Mouse (Mus musculus) adipocyte (in vitro differentiated cells): ENCODE results near the gene Olfr1022.

Experiments used
- DNase-seq: peaks from one replicate; pipeline ENCODE4 v3.0.0-alpha.2; 2016; ENCODE audit warnings: low spot score

Olfr1022 gene

DNA sequence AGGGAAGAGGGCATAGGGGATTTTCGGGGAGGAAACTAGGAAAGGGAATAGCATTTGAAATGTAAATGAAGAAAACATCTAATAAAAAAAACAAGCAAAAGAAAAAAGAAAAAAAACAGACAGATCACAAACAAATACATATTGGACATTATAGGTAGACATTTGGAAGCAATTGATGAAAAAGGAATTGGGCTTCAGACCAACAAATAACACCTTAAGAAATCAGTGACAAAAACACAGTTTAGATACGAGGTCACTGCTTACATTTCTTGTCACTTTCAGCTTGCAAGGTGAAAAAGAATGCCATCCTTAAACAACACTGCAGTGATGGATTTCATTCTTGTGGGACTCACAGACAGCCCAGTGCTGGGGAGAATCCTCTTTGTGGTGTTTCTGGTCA is at the start of gene Olfr1022:
Gene Olfr1022 (plus strand): TSS at position 301 of the 400 bp plus-strand sequence.
- DNase-seq = no peak

DNA sequence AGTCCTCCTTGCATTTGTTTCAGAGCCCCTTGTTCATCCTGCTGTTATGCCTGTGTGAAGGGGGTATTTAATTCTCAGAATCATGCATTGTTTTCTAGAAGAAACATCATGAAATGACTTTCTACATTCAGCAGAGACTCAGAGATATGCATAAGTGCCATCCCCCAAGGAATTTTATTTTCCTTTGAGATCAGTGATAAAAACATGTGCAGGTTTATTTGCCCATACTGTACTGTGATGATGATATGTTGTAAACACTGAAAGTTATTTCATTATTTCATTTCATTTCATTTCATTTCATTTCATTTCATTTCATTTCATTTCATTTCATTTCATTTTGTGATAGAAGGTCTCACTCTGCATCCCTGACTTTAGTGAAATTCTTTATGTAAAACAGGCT is 23.0 kb upstream of the Olfr1022 start, which contains the start of gene Olfr1019:
Gene Olfr1019 (minus strand): TSS at position 101 of the 400 bp plus-strand sequence.
- DNase-seq = no peak

DNA sequence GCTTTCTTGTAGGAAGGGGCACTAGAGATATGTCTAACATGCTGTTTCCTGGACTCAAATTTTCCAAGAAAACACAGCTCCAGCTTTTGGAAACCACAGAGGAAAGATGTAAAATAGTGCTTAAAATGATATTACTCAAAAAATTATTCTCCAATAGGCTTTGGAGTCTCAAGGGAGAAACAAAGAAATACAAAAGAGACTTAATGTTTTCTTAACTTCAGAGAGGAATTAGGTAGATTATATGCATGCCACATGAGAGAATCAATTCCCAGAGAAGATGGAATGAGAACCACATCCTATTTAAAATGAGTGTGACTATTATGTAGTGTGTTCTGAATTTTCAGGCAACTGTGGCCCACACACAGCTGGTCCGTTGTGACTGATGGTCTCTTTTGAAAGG is 21.7 kb upstream of the Olfr1022 start, which contains the start of gene Olfr1020:
Gene Olfr1020 (plus strand): TSS at position 301 of the 400 bp plus-strand sequence.
- DNase-seq = no peak

DNA sequence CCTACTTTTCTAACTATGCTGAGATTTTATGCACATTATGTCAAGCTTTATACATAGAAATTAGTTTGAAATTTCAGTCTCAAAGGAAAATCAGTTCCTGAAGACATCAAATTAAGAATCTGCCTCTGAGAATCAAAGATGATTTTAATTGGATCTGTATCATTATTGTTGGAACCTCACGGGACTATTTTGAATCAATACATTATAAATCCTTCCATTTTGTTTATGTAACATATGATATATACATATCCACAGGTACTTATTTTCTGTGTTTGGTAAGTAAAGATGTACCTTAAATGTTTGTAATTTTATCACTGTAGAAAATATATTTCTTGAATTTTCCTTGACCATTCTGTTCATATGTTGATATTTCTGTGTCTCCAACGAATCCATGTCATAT is 16.9 kb downstream of the Olfr1022 start, which contains the start of gene Olfr1023:
Gene Olfr1023 (plus strand): TSS at position 301 of the 400 bp plus-strand sequence.
- DNase-seq = no peak

DNA sequence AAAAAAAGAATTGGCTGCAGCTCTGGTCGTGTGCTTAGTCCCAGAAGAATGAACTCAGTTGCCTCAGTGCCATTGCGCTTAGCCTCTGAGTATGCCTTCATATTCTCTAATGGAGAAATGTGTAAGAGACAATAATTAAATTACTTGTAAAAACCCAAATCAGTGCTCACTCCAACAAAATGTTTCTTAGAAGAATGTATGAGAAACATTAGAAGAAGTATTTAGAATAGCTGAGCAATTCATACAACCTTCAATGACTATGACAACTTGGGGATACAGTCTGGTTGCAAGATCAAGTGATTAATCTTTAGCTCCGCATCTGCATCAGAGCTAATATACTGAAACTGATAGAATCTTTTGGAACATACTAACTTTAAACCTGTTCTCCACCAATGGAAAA is 36.6 kb downstream of the Olfr1022 start, which contains the start of gene Olfr1024:
Gene Olfr1024 (minus strand): TSS at position 101 of the 400 bp plus-strand sequence.
- no peak for DNase-seq

DNA sequence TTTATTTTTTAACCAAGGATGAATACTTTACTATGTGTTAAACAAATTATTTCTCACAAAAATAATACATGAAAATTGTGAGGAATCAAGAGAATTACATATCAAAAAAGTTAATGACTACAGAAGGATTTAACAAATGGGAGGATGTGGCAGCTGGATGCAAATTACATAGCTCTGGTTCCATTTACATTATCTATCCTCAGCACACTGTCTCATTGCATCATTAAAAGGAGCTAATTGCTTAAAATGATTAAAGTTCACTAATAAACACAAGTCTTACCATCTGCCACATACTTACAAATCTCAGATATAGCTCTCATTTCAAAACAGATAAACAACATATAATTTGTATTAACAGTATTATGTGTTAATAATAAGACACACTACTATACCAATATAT is 44.8 kb downstream of the Olfr1022 start:
- no peak for DNase-seq

DNA sequence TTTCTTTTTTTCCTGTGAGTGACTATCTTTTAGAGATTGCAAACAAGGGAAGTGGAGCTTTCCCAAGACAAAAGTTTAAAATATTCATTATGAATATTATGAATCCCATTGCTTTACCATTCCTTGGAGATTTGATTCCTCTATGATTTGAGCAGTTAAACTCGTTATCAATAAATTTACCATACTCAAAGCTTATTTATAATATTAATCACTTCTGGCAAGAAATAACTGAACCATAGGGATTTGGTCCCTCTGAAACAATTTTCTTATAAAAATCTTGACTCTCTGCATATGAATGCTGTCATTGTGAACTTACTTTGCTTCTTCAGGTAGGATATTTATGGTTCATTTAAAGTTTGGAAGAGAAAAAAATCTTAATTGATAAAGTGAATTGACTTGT is 46.5 kb downstream of the Olfr1022 start, which contains the start of gene Olfr1025-ps1:
Gene Olfr1025-ps1 (plus strand): TSS at position 301 of the 400 bp plus-strand sequence.
- DNase-seq = no peak
